Mouse (Mus musculus) hindbrain, embryonic 15.5 days (tissue): ENCODE measurements around the gene Atrnl1. TPM values are rescaled to one million over a fixed set of nuclear protein-coding genes. Genes with fewer than 3 reads are reported as not detected.

Experiments used
- ATAC-seq: fragments of 200-750 bp; cut with Nextera tagmentation; 2 replicates; pipeline ENCODE4 v1.8.0; 2017; ENCODE audit warnings: low read depth, moderate number of reproducible peaks, moderate TSS enrichment; ENCODE audit not compliant: low FRiP score
- H3K27ac ChIP-seq: fragments of 300-500 bp; sonication (generic); replicated peaks from 2 replicates; pipeline ENCODE4 v1.5.1; 2015; ENCODE audit warnings: mild to moderate bottlenecking, inconsistent platforms
- H3K27me3 ChIP-seq: fragments of 300-500 bp; sonication (generic); 2 replicates; pipeline ENCODE4 v1.6.1; 2015; ENCODE audit warnings: control low read depth, inconsistent platforms
- H3K36me3 ChIP-seq: fragments of 300-500 bp; sonication (generic); 2 replicates; pipeline ENCODE4 v1.6.1; 2015; ENCODE audit warnings: control low read depth, inconsistent platforms
- H3K4me1 ChIP-seq: fragments of 300-500 bp; sonication (generic); replicated peaks from 2 replicates; pipeline ENCODE4 v1.6.1; 2015; ENCODE audit warnings: control low read depth, inconsistent platforms
- H3K4me2 ChIP-seq: fragments of 300-500 bp; sonication (generic); 2 replicates; pipeline ENCODE4 v1.6.1; 2015; ENCODE audit warnings: moderate library complexity, mild to moderate bottlenecking, inconsistent platforms
- H3K4me3 ChIP-seq: fragments of 300-500 bp; sonication (generic); 2 replicates; pipeline ENCODE4 v1.5.1; 2015; ENCODE audit warnings: mild to moderate bottlenecking, inconsistent platforms
- H3K9ac ChIP-seq: fragments of 300-500 bp; sonication (generic); 2 replicates; pipeline ENCODE4 v1.6.1; 2015; ENCODE audit warnings: inconsistent platforms
- H3K9me3 ChIP-seq: fragments of 300-500 bp; sonication (generic); 2 replicates; pipeline ENCODE4 v1.6.1; 2016; ENCODE audit warnings: control low read depth, inconsistent platforms
- WGBS: fragments of 180-500 bp; shearing (Covaris S2); methylation state at CpG from one replicate; pipeline ENCODE4 v1.1.7; 2015; 5-methylcytosine and 5-hydroxymethylcytosine counted together
- polyA plus RNA-seq: library from polyadenylated mRNA; unstranded; fragments of >200 nt; fragmentation: Nextera tagmentation; extraction: Ambion mirVana; gene quantifications from 2 replicates; pipeline ENCODE4 v1.2.1, GENCODE M21; 2015

Atrnl1 gene
- polyA plus RNA-seq, 1 experiment from 2014 or later: 7.5 TPM

DNA sequence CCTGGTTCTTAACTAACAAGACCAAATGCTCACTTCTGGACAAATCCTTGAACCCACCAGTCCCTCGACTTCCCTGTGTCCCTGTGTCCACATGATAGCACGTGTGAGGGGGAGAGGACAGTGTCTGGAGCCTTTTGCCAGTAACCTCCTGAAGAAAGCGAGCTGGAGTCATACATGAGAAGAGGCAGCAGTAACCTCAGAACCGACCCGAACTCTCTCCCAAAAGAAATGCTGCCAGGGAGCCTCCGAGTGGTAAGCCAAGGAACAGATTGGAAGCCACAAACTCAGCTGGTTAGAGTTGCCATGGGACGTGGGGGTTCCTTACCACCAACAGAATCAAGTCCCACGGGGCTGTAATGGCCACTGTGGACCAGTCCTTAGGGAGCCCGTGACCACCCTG, 509.8 kb downstream of the Atrnl1 start:
- Histone ChIP-seq H3K9me3 (no peaks in the 10 kb centered on the region), H3K4me3 (no peak overlapping the region)

DNA sequence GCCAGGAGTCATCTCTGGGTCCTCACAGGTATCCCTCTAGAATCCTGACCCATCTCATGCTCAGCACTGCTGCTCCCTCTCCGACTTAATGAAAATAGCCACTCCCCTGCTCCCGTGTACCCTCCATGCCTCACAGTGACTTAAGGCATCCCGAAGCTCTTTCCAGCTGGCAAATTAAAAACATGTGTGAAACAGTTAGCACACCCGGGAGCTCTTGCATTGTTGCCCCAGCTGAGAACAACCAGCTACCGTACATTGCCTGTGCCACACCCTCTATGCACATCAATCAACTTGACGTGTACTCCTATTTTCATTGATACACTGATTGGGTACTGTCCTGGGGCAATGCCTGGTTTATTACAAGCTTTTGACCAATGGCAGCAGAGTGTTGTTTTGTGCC, 510.8 kb downstream of the Atrnl1 start:
- Histone ChIP-seq H3K27me3 (no peaks in the 10 kb centered on the region), H3K4me2 (no peak overlapping the region), H3K9ac (no peak overlapping the region), H3K36me3 (no peaks in the 10 kb centered on the region), H3K4me1 (peaks cover 15% of the 10 kb centered on the region), H3K27ac (no peak overlapping the region), H3K9me3 (no peaks in the 10 kb centered on the region), H3K4me3 (no peak overlapping the region)
- WGBS: 43% methylated on average over 6 of the region's 6 CpGs
- no peak for ATAC-seq

More for the DNA sequence above, 509.8 kb downstream of the Atrnl1 start:
- Histone ChIP-seq H3K4me2 (no peak overlapping the region), H3K36me3 (no peaks in the 10 kb centered on the region), H3K27ac (no peak overlapping the region), H3K27me3 (no peaks in the 10 kb centered on the region), H3K9ac (no peak overlapping the region), H3K4me1 (peaks cover 13% of the 10 kb centered on the region)
- ATAC-seq: no peak
- WGBS: 92% methylated on average over 9 of the region's 9 CpGs

DNA sequence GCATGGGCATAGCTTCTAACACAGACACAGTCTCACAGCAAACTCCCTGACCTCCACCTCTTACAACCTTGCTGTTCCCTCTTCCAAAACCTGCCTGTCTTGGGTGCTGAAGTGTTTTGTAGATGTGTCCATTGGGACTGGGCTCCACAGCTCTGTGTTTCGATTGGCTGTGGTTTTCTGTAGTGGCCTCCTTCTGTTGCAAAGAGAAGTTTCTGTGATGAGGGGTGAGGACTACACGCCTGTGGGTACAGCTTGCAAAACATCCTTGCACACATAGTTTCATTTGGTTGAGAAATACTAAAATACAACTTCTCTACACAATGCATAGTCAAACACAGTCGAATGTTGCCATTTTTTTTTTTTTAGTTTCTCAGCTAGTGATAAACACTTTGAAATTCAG, 512.8 kb downstream of the Atrnl1 start:
- no peak for ATAC-seq
- Histone ChIP-seq H3K27ac (no peak overlapping the region), H3K27me3 (no peaks in the 10 kb centered on the region), H3K4me3 (no peak overlapping the region), H3K36me3 (no peaks in the 10 kb centered on the region), H3K9me3 (no peaks in the 10 kb centered on the region), H3K4me2 (no peak overlapping the region), H3K4me1 (peaks cover 10% of the 10 kb centered on the region), H3K9ac (no peak overlapping the region)
- WGBS: 97% methylated on average over 3 of the region's 3 CpGs

DNA sequence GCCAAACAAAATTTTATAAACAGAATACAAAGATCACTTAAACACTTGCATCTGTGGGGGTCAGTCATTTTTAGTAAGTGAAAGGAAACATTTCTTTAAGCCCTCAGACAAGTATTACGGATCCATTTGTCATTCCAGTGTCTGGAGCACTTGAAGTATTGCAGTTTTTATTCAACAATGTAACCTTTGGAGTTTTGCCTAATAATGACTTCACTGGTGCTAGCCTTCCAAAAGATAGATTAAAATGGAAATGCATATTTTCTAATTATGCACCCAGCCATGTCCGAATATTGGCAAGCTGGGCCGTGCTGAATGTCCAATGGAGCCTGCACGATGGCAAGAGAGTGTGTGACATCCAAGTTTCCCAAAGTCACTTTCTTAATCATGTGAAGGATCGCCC, 513.7 kb downstream of the Atrnl1 start:
- no peak overlapping the region for H3K4me3 ChIP-seq
- H3K9ac ChIP-seq: no peak overlapping the region
- peaks cover 10% of the 10 kb centered on the region for H3K4me1 ChIP-seq
- no peaks in the 10 kb centered on the region for H3K27me3 ChIP-seq
- no peaks in the 10 kb centered on the region for H3K9me3 ChIP-seq
- 60% methylated on average over 5 of the region's 5 CpGs for WGBS
- no peak overlapping the region for H3K27ac ChIP-seq
- H3K4me2 ChIP-seq: no peak overlapping the region
- no peaks in the 10 kb centered on the region for H3K36me3 ChIP-seq
- ATAC-seq: no peak

DNA sequence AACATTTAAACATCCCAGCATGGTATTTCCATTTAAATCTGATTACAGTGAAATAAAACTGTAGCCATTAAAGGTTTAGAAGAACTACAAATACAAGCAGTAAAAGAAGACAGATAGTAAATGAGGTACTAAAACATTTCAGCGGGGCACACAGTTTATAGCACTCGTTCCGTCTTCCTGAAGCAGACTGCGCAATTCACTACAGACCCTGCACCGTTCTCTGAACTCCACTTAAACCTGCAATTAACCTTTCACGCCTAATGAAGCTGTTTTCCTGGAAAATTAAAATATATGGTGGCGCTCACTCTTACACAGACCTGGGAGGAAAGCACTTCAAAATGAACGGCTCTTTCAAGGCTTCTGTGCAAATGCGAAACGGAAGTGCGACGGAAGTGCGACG, 514.2 kb downstream of the Atrnl1 start:
- no peak for ATAC-seq
- Histone ChIP-seq H3K9me3 (no peaks in the 10 kb centered on the region), H3K4me2 (no peak overlapping the region), H3K27ac (no peak overlapping the region), H3K4me3 (no peak overlapping the region), H3K4me1 (peaks cover 10% of the 10 kb centered on the region), H3K9ac (no peak overlapping the region), H3K27me3 (no peaks in the 10 kb centered on the region), H3K36me3 (no peaks in the 10 kb centered on the region)
- WGBS: 68% methylated on average over 14 of the region's 14 CpGs

DNA sequence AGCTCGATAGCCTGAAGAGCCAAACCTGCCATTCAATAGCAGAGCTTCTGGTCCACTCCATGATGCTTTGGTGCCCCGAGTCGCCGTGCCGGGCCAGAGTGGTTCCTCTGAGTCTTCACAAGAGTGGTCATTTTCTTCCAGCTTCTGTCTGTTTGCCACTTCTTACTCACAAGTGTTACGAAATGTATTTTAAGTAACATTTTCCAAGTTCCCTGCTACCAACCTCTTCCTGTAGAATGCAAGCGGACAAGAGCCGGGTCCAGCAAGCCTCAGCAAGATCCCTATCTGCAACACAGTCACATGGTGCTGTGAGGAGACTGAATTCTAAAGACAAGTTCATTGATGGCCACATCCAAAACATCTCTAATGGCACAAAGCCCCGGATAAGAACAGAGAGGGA, 521.1 kb downstream of the Atrnl1 start:
- Histone ChIP-seq H3K27ac (no peak overlapping the region), H3K4me2 (no peak overlapping the region), H3K4me3 (no peak overlapping the region), H3K4me1 (no peaks in the 10 kb centered on the region), H3K27me3 (no peaks in the 10 kb centered on the region), H3K9ac (no peak overlapping the region), H3K9me3 (no peaks in the 10 kb centered on the region), H3K36me3 (no peaks in the 10 kb centered on the region)
- ATAC-seq: no peak
- 95% methylated on average over 9 of the region's 9 CpGs for WGBS

DNA sequence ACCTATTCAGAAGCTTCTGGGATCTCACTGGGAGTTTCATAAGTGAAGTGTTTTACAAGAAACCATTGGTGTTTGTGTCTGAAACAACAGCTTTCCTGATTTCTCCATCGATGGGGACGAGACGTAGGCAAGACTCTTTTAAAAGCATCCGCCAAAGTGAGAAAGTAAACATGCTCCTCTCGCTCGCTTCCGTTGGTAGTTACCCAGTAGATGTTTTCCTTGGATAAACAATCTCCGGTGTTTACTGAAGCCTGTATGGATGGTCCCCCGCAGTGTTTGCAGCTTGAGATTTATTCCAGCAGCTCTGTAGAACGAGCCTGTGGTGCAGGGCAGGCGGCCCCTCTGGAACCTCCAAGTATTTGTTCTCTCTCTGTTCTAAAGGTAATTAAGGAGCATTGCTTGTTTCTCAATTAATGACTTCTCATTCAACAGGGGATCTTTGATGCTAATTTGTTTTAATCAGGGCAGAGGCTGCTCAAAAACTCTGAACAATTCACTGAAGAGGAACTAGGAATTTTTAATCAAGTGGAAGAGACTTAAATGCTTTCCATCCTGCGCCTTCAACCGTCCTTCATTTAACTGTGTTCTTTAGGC, 529.5 kb downstream of the Atrnl1 start:
- H3K27me3 ChIP-seq: 0 out of 2 replicates have a peak, but pooled peaks cover 2% of the 10 kb centered on the region
- H3K4me3 ChIP-seq: no peak overlapping the region
- no peak overlapping the region for H3K27ac ChIP-seq
- ATAC-seq: no peak; the same call in 1 of the 2 replicates
- 31% methylated on average over 13 of the region's 13 CpGs for WGBS
- no peaks in the 10 kb centered on the region for H3K36me3 ChIP-seq
- H3K4me1 ChIP-seq: peaks cover 4% of the 10 kb centered on the region; the same call in 1 of the 2 replicates
- no peaks in the 10 kb centered on the region for H3K9me3 ChIP-seq
- H3K9ac ChIP-seq: no peak overlapping the region
- no peak overlapping the region; the same call in 1 of the 2 replicates for H3K4me2 ChIP-seq

DNA sequence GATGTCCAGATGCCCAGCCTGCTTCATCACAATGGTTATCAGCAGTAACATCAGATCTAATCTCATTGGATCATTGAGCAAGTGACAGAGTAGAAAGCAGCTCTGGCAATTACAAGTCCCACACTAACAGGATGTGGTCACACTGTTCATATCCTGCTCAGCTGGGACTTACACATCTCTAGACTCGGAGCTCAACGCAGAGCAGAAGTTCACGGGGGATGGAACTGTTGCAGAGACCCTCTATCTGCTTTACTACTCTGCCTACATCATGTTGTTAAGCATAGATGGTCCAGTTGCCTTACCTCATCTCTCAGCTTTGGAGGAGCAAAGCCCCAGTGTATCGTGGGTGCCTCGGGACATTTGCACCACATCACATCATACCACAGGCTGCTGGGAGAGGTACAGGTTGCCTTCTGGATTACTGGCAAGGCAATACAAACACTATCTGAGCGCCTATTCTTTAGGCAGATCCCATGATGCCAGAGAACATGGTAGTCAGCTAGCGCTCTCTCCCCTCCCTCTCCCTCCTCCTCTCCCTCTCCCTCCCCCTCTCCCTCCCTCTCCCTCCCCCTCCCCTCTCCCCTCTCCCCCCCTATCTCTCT, 533.1 kb downstream of the Atrnl1 start:
- 93% methylated on average over 7 of the region's 7 CpGs for WGBS
- no peak for ATAC-seq
- Histone ChIP-seq H3K9me3 (no peaks in the 10 kb centered on the region), H3K4me2 (no peak overlapping the region), H3K27ac (no peak overlapping the region), H3K36me3 (no peaks in the 10 kb centered on the region), H3K9ac (no peak overlapping the region), H3K4me3 (no peak overlapping the region), H3K4me1 (peaks cover 16% of the 10 kb centered on the region), H3K27me3 (0 out of 2 replicates have a peak, but pooled peaks cover 2% of the 10 kb centered on the region)

DNA sequence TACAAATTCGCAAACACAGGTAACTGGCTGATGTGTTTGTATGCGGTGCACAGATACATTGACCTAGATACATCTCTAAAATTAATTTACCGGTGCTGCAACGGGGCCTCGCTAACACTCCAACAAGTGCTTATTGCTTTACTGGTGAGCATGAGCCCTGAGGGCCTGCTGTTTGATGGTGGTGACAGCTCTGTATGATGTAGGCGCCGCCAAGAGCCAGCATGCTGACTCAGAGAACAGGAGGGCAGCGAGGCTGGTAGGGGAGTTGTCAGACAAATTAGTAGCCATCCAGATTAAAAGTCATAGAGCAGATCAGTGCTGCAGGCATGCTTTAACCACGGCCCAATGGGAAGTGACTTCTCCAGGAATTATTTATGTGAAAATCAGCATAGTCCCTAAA, 534.7 kb downstream of the Atrnl1 start:
- no peak overlapping the region for H3K27ac ChIP-seq
- H3K4me1 ChIP-seq: peaks cover 12% of the 10 kb centered on the region
- WGBS: 48% methylated on average over 9 of the region's 9 CpGs
- H3K4me3 ChIP-seq: no peak overlapping the region
- ATAC-seq: peak; percentile 56; the same call in 1 of the 2 replicates
- no peaks in the 10 kb centered on the region for H3K9me3 ChIP-seq
- no peaks in the 10 kb centered on the region for H3K36me3 ChIP-seq
- no peak overlapping the region for H3K4me2 ChIP-seq
- H3K9ac ChIP-seq: no peak overlapping the region
- H3K27me3 ChIP-seq: no peaks in the 10 kb centered on the region

DNA sequence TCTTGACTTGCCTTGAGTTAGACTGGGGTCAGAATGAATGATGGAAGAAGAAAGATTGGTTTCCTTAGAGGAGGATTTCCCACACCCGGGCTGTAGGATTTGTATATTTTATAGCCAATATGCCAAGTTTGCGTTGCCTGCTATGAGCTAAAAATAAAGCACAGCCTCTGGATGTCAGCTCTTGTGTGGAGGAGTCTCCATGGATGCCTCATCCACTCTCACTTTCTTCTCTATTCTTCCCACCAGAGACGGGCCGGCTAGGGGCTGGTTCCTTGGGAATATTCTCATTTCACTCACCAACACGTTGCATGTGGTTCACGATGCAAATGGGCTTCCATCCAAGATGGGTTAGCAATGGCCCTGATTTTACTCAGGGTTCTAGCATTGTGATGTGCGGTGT, 540.4 kb downstream of the Atrnl1 start:
- Histone ChIP-seq H3K36me3 (no peaks in the 10 kb centered on the region), H3K9ac (no peak overlapping the region), H3K4me2 (no peak overlapping the region), H3K4me1 (peaks cover 3% of the 10 kb centered on the region; the same call in 1 of the 2 replicates), H3K27me3 (no peaks in the 10 kb centered on the region), H3K27ac (no peak overlapping the region), H3K9me3 (no peaks in the 10 kb centered on the region), H3K4me3 (no peak overlapping the region)
- WGBS: 92% methylated on average over 7 of the region's 7 CpGs
- no peak for ATAC-seq

DNA sequence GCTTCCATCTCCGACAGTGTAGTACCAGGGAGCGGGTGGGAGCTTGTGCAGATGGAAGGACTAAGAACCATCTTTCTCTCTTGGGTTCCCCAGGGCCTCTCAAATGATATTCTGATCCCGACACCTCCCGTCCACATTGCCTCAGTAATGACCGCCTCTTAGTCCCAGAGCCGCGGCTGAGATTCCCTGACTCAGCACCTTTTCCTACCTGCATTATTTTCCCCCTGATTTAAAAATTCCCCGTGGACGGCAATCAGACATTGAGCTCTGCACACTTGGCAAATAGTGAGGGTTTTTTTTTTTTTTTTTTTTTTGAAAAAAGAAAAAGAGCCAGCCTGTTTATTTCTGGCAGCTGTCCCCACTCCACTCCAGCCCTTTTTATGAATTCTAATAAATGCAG, 550.7 kb downstream of the Atrnl1 start:
- Histone ChIP-seq H3K27me3 (no peaks in the 10 kb centered on the region), H3K36me3 (no peaks in the 10 kb centered on the region), H3K27ac (no peak overlapping the region), H3K4me1 (peaks cover 20% of the 10 kb centered on the region), H3K4me2 (no peak overlapping the region), H3K4me3 (no peak overlapping the region), H3K9me3 (no peaks in the 10 kb centered on the region), H3K9ac (no peak overlapping the region)
- 63% methylated on average over 9 of the region's 9 CpGs for WGBS
- no peak for ATAC-seq

DNA sequence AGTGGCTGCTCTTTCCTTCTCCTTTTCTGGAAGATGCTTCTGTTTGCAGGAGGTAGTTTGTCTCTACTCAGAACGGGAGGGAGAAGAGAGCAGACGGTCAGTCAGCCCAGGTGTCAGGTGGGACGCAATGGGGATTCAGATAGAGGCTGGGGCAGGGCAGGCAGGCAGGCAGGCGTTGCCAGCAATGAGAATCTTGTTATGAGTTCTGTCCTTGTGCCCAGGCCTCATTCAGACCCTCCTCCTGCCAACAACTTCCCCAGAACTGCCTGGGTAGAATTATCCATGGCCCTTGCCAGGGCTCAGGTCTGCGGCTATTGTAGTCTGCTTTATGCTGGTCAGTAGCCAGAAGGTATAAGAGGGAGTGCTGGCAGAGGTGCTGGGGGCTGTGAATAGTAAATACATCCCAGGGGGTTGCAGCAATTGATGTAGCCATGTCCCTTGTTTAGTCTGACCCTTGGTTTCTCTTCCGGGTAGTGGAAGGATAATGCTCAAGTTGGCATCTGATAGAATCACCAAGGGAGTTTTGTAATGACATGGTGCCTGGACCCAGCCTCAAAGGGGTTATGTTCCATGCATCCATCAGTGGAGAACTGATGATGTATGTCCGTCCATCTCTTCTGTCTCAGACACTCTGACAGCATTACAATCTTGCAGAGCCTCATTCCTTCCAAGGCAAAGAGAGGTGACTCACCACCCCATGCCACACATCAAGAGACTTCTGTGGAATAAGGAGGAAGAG, 554.2 kb downstream of the Atrnl1 start:
- peak; percentile 36; the same call in 1 of the 2 replicates for ATAC-seq
- H3K4me2 ChIP-seq: no peak overlapping the region

More for the DNA sequence above, 554.2 kb downstream of the Atrnl1 start:
- H3K27ac ChIP-seq: no peak overlapping the region
- no peaks in the 10 kb centered on the region for H3K36me3 ChIP-seq
- WGBS: 57% methylated on average over 7 of the region's 7 CpGs
- no peaks in the 10 kb centered on the region for H3K9me3 ChIP-seq
- no peak overlapping the region for H3K4me3 ChIP-seq
- H3K9ac ChIP-seq: no peak overlapping the region
- H3K4me1 ChIP-seq: peaks cover 26% of the 10 kb centered on the region
- H3K27me3 ChIP-seq: no peaks in the 10 kb centered on the region
